Mouse (Mus musculus): Measurements from ENCODE around the gene Macrod2. TPM values are rescaled to one million over a fixed set of nuclear protein-coding genes. Genes with fewer than 3 reads are reported as not detected.
"Not testable (repeated sequence)": the region's sequence is repeated elsewhere in the genome, so short reads cannot be mapped to it uniquely, and the experiment has no call there.

Macrod2 gene
- polyA plus RNA-seq, 1 experiment, result 2.3 TPM

GRCm38 (mm10) chr2:140690906-140691305 lies 295.8 kb downstream of the Macrod2 start:
- 81% methylated on average over 2 of the region's 2 CpGs for WGBS
- no peak for DNase-seq (ENCODE audit: low read depth, low spot score)

- no peak for DNase-seq (ENCODE audit: low read depth, low spot score)
- 50% methylated on average over 1 of the region's 1 CpGs for WGBS
Measured at GRCm38 (mm10) chr2:140691403-140691802, 296.3 kb downstream of the Macrod2 start.

- WGBS, result 28% methylated on average over 4 of the region's 4 CpGs
- peak; percentile 33 for DNase-seq (ENCODE audit: low read depth, low spot score)
Measured at GRCm38 (mm10) chr2:140692461-140692860, 297.4 kb downstream of the Macrod2 start.

- 36% methylated on average over 5 of the region's 5 CpGs for WGBS
Measured at GRCm38 (mm10) chr2:140693845-140694244, 298.7 kb downstream of the Macrod2 start.

GRCm38 (mm10) chr2:140698585-140698984 lies 303.5 kb downstream of the Macrod2 start:
- DNase-seq (ENCODE audit: low read depth, low spot score), result no peak
- 53% methylated on average over 3 of the region's 3 CpGs for WGBS

More at GRCm38 (mm10) chr2:140693845-140694244, 298.7 kb downstream of the Macrod2 start:
- DNase-seq (ENCODE audit: low read depth, low spot score), result peak; percentile 55

GRCm38 (mm10) chr2:140703377-140703776 lies 308.3 kb downstream of the Macrod2 start:
- DNase-seq (ENCODE audit: low read depth, low spot score), result no peak
- 50% methylated on average over 4 of the region's 4 CpGs for WGBS

GRCm38 (mm10) chr2:140704146-140704545 lies 309.0 kb downstream of the Macrod2 start:
- no peak for DNase-seq (ENCODE audit: low read depth, low spot score)
- WGBS, result 73% methylated on average over 3 of the region's 3 CpGs

GRCm38 (mm10) chr2:140705278-140705677 lies 310.2 kb downstream of the Macrod2 start:
- no peak for DNase-seq (ENCODE audit: low read depth, low spot score)
- 54% methylated on average over 2 of the region's 2 CpGs for WGBS

GRCm38 (mm10) chr2:140707550-140707949 lies 312.4 kb downstream of the Macrod2 start:
- DNase-seq (ENCODE audit: low read depth, low spot score), result no peak
- 63% methylated on average over 5 of the region's 5 CpGs for WGBS

- whole genome bisulfite sequencing, result 45% methylated on average over 4 of the region's 4 CpGs
- DNase-seq (ENCODE audit: low read depth, low spot score), result no peak
Measured at GRCm38 (mm10) chr2:140715822-140716221, 320.7 kb downstream of the Macrod2 start.

- no peak for DNase-seq (ENCODE audit: low read depth, low spot score)
Measured at GRCm38 (mm10) chr2:140717407-140717806, 322.3 kb downstream of the Macrod2 start.

GRCm38 (mm10) chr2:140732616-140733183 lies 337.6 kb downstream of the Macrod2 start:
- DNase-seq (ENCODE audit: low read depth, low spot score), result no peak
- WGBS, result 42% methylated on average over 6 of the region's 6 CpGs

More at GRCm38 (mm10) chr2:140717407-140717806, 322.3 kb downstream of the Macrod2 start:
- 82% methylated on average over 9 of the region's 9 CpGs for WGBS

- 84% methylated on average over 5 of the region's 5 CpGs for WGBS
- no peak for DNase-seq (ENCODE audit: low read depth, low spot score)
Measured at GRCm38 (mm10) chr2:140740511-140740910, 345.4 kb downstream of the Macrod2 start.

- DNase-seq (ENCODE audit: low read depth, low spot score), result not testable (repeated sequence)
- WGBS, result 40% methylated on average over 2 of the region's 2 CpGs
Measured at GRCm38 (mm10) chr2:140742954-140743353, 347.8 kb downstream of the Macrod2 start.

- no peak for DNase-seq (ENCODE audit: low read depth, low spot score)
- WGBS, result 91% methylated on average over 2 of the region's 2 CpGs
Measured at GRCm38 (mm10) chr2:140758881-140759280, 363.8 kb downstream of the Macrod2 start.

- no peak for DNase-seq (ENCODE audit: low read depth, low spot score)
Measured at GRCm38 (mm10) chr2:140759732-140760131, 364.6 kb downstream of the Macrod2 start.

- WGBS, result 95% methylated on average over 3 of the region's 3 CpGs
- no peak for DNase-seq (ENCODE audit: low read depth, low spot score)
Measured at GRCm38 (mm10) chr2:140760137-140760536, 365.0 kb downstream of the Macrod2 start.

GRCm38 (mm10) chr2:140763076-140763891 lies 368.2 kb downstream of the Macrod2 start:
- no peak for DNase-seq (ENCODE audit: low read depth, low spot score)
- 23% methylated on average over 12 of the region's 12 CpGs for WGBS

GRCm38 (mm10) chr2:140769473-140769872 lies 374.4 kb downstream of the Macrod2 start:
- 87% methylated on average over 4 of the region's 4 CpGs for whole genome bisulfite sequencing
- no peak for DNase-seq (ENCODE audit: low read depth, low spot score)

- 34% methylated on average over 6 of the region's 6 CpGs for WGBS
- DNase-seq (ENCODE audit: low read depth, low spot score), result peak; percentile 35
Measured at GRCm38 (mm10) chr2:140772825-140773224, 377.7 kb downstream of the Macrod2 start.

- WGBS, result 95% methylated on average over 11 of the region's 11 CpGs
- no peak for DNase-seq (ENCODE audit: low read depth, low spot score)
Measured at GRCm38 (mm10) chr2:140773456-140773855, 378.3 kb downstream of the Macrod2 start.
